Mouse (Mus musculus): ENCODE measurements around the gene Pdgfc. TPM values are rescaled to one million over a fixed set of nuclear protein-coding genes. Genes with fewer than 3 reads are reported as not detected.

The Pdgfc gene
- total RNA-seq, 2 experiments from 2014 or later: 12.9 to 14.0 TPM

- intact Hi-C loops (cut with DNase I): no loop called here
Measured at GRCm38 (mm10) chr3:81044653-81045343, 8.6 kb downstream of the Pdgfc start.

GRCm38 (mm10) chr3:81045344-81046050 lies 9.3 kb downstream of the Pdgfc start:
- no peak for DNase-seq
- intact Hi-C loops (cut with DNase I): no loop called here

More at GRCm38 (mm10) chr3:81044653-81045343, 8.6 kb downstream of the Pdgfc start:
- no peak for DNase-seq

GRCm38 (mm10) chr3:81046652-81047607 lies 10.7 kb downstream of the Pdgfc start:
- no peak for DNase-seq
- intact Hi-C loops (cut with DNase I): no loop called here

- DNase-seq: no peak
- intact Hi-C loops (cut with DNase I): no loop called here
Measured at GRCm38 (mm10) chr3:81051522-81051921, 15.3 kb downstream of the Pdgfc start.

GRCm38 (mm10) chr3:81052422-81052821 lies 16.2 kb downstream of the Pdgfc start:
- no peak for DNase-seq
- intact Hi-C loops (cut with DNase I): no loop called here

GRCm38 (mm10) chr3:81054074-81054473 lies 17.9 kb downstream of the Pdgfc start:
- intact Hi-C loops (cut with DNase I): no loop called here
- DNase-seq: no peak

- DNase-seq: no peak
- intact Hi-C loops (cut with DNase I): no loop called here
Measured at GRCm38 (mm10) chr3:81057719-81058118, 21.5 kb downstream of the Pdgfc start.

GRCm38 (mm10) chr3:81058527-81059031 lies 22.4 kb downstream of the Pdgfc start:
- DNase-seq: no peak
- intact Hi-C loops (cut with DNase I): no loop called here

GRCm38 (mm10) chr3:81068550-81068949 lies 32.3 kb downstream of the Pdgfc start:
- DNase-seq: no peak
- intact Hi-C loops (cut with DNase I): no loop called here

- DNase-seq: no peak
- intact Hi-C loops (cut with DNase I): no loop called here
Measured at GRCm38 (mm10) chr3:81101136-81101535, 64.9 kb downstream of the Pdgfc start.

GRCm38 (mm10) chr3:81102158-81102876 lies 66.1 kb downstream of the Pdgfc start:
- intact Hi-C loops (cut with DNase I): no loop called here
- peak; percentile 2 for DNase-seq

GRCm38 (mm10) chr3:81102877-81103420 lies 66.7 kb downstream of the Pdgfc start:
- intact Hi-C loops (cut with DNase I): no loop called here
- no peak for DNase-seq

GRCm38 (mm10) chr3:81107515-81107914 lies 71.3 kb downstream of the Pdgfc start:
- intact Hi-C loops (cut with DNase I): no loop called here
- DNase-seq: no peak

- intact Hi-C loops (cut with DNase I): no loop called here
- no peak for DNase-seq
Measured at GRCm38 (mm10) chr3:81110968-81111367, 74.8 kb downstream of the Pdgfc start.

- intact Hi-C loops (cut with DNase I): no loop called here
- no peak for DNase-seq
Measured at GRCm38 (mm10) chr3:81112892-81113291, 76.7 kb downstream of the Pdgfc start.

GRCm38 (mm10) chr3:81120664-81121063 lies 84.4 kb downstream of the Pdgfc start:
- DNase-seq: no peak
- intact Hi-C loops (cut with DNase I): no loop called here

- DNase-seq: no peak
- intact Hi-C loops (cut with DNase I): no loop called here
Measured at GRCm38 (mm10) chr3:81121731-81122130, 85.5 kb downstream of the Pdgfc start.

- intact Hi-C loops (cut with DNase I): no loop called here
- DNase-seq: no peak
Measured at GRCm38 (mm10) chr3:81123461-81123860, 87.2 kb downstream of the Pdgfc start.

GRCm38 (mm10) chr3:81127013-81127412 lies 90.8 kb downstream of the Pdgfc start:
- DNase-seq: no peak
- intact Hi-C loops (cut with DNase I): no loop called here

- no peak for DNase-seq
- intact Hi-C loops (cut with DNase I): no loop called here
Measured at GRCm38 (mm10) chr3:81136985-81137384, 100.8 kb downstream of the Pdgfc start.

Data from left cerebral cortex, postnatal 4 days (tissue).